Comparison of ENCODE assay signal across 11 mouse cellular contexts in genomic region chr7:18762885-18763284, GRCm38 (mm10). TPM values are rescaled to one million over a fixed set of nuclear protein-coding genes. Genes with fewer than 3 reads are reported as not detected.
DNase-seq lines count a peak whose midpoint lies in the region; ATAC-seq lines count a peak whose summit lies in the region.
"Not testable (repeated sequence)": the region's sequence is repeated elsewhere in the genome, so short reads cannot be mapped to it uniquely, and the experiment has no call there.
"Had no signal": no experiment of that assay in that cellular context is flagged by ENCODE, and none has a peak within 500 bp of the region (broad histone marks: within the 10 kb centered on the region; RNA-seq: fewer than 3 reads in every experiment).

No protein-coding gene starts in this region.

- not testable (repeated sequence) for H3K9me3 ChIP-seq in embryonic facial prominence, embryonic 11.5 days (replicated peaks; ENCODE audit: control insufficient read depth, low read length); embryonic facial prominence, embryonic 12.5 days; embryonic facial prominence, embryonic 13.5 days; embryonic facial prominence, embryonic 14.5 days (ENCODE audit: control insufficient read depth, low read length)

- H3K4me3 ChIP-seq in embryonic facial prominence, embryonic 11.5 days (ENCODE audit: low read depth, low read length); embryonic facial prominence, embryonic 12.5 days; embryonic facial prominence, embryonic 13.5 days; embryonic facial prominence, embryonic 14.5 days (ENCODE audit: low read depth, low read length): not testable (repeated sequence)

- not testable (repeated sequence) for H3K4me1 ChIP-seq in embryonic facial prominence, embryonic 11.5 days (ENCODE audit: control insufficient read depth, insufficient read depth, low read length); embryonic facial prominence, embryonic 12.5 days; embryonic facial prominence, embryonic 13.5 days; embryonic facial prominence, embryonic 14.5 days (ENCODE audit: control insufficient read depth, insufficient read depth, low read length)

- H3K36me3 ChIP-seq in embryonic facial prominence, embryonic 11.5 days (replicated peaks; ENCODE audit: control insufficient read depth, insufficient read depth, low read depth, low read length); embryonic facial prominence, embryonic 12.5 days; embryonic facial prominence, embryonic 13.5 days; embryonic facial prominence, embryonic 14.5 days (ENCODE audit: control insufficient read depth, insufficient read depth, low read length): not testable (repeated sequence)

- H3K9ac ChIP-seq in embryonic facial prominence, embryonic 11.5 days (replicated peaks; ENCODE audit: low read length); embryonic facial prominence, embryonic 12.5 days; embryonic facial prominence, embryonic 13.5 days; embryonic facial prominence, embryonic 14.5 days (ENCODE audit: low read depth, low read length): not testable (repeated sequence)

- not testable (repeated sequence) for H3K4me2 ChIP-seq in embryonic facial prominence, embryonic 11.5 days (ENCODE audit: low read depth, low read length); embryonic facial prominence, embryonic 12.5 days (replicated peaks); embryonic facial prominence, embryonic 13.5 days; embryonic facial prominence, embryonic 14.5 days (ENCODE audit: low read depth, low read length)

- no CpG with 5 or more reads among the region's 2 CpGs for WGBS in embryonic facial prominence, embryonic 11.5 days
- WGBS in embryonic facial prominence, embryonic 12.5 days = 0% methylated on average over 1 of the region's 2 CpGs
- 8% methylated on average over 1 of the region's 2 CpGs for WGBS in embryonic facial prominence, embryonic 13.5 days
- no CpG with 5 or more reads among the region's 2 CpGs for WGBS in embryonic facial prominence, embryonic 14.5 days

- ATAC-seq in embryonic facial prominence, embryonic 11.5 days (replicated peaks; ENCODE audit: insufficient number of reproducible peaks, low FRiP score, low TSS enrichment, low read depth) = 0 out of 2 replicates have a peak, but pooled peaks have one; percentile 72
- peak; percentile 56; the same call in 1 of the 2 replicates for ATAC-seq in embryonic facial prominence, embryonic 12.5 days (ENCODE audit: insufficient number of reproducible peaks, insufficient read depth, low FRiP score, low TSS enrichment)
- ATAC-seq in embryonic facial prominence, embryonic 13.5 days (ENCODE audit: insufficient number of reproducible peaks, insufficient read depth, low FRiP score, low TSS enrichment, low read depth) = peak; percentile 59; the same call in 1 of the 2 replicates
- ATAC-seq in embryonic facial prominence, embryonic 14.5 days (ENCODE audit: low read depth) = peak; percentile 91

- not testable (repeated sequence) for H3K27me3 ChIP-seq in embryonic facial prominence, embryonic 11.5 days (ENCODE audit: control insufficient read depth, insufficient read depth, low read length); embryonic facial prominence, embryonic 12.5 days; embryonic facial prominence, embryonic 13.5 days; embryonic facial prominence, embryonic 14.5 days (replicated peaks; ENCODE audit: control insufficient read depth, insufficient read depth, low read length)

- not testable (repeated sequence) for H3K27ac ChIP-seq in embryonic facial prominence, embryonic 11.5 days (replicated peaks; ENCODE audit: low read depth, low read length); embryonic facial prominence, embryonic 12.5 days; embryonic facial prominence, embryonic 13.5 days; embryonic facial prominence, embryonic 14.5 days (replicated peaks; ENCODE audit: low read depth, low read length)

- DNase-seq in embryonic facial prominence, embryonic 11.5 days (ENCODE audit: low spot score); embryonic facial prominence, embryonic 14.5 days (ENCODE audit: low spot score): not testable (repeated sequence)

RNA-seq across cellular contexts. Expression of gene Psg19, which starts 35.4 kb away (rescaled TPM):
- polyA plus RNA-seq in embryonic facial prominence, embryonic 11.5 days (2014; fragmentation: Nextera tagmentation; extraction: Ambion mirVana) = not detected in 2 replicates
- polyA plus RNA-seq in embryonic facial prominence, embryonic 12.5 days (2016; fragmentation: Nextera tagmentation; extraction: Ambion mirVana) = not detected in 2 replicates
- polyA plus RNA-seq in embryonic facial prominence, embryonic 13.5 days (2015; fragmentation: Nextera tagmentation; extraction: Ambion mirVana) = not detected in 2 replicates
- not detected in 2 replicates for polyA plus RNA-seq in embryonic facial prominence, embryonic 14.5 days (2014; fragmentation: Nextera tagmentation; extraction: Ambion mirVana)
- polyA plus RNA-seq: activated CD4-positive, CD25-positive, alpha-beta regulatory T cell, adult 4 months; adrenal gland, adult 2 months; C2C12; CD4-positive, CD25-positive, alpha-beta regulatory T cell, adult 4 months; G1E; Patski had no signal

RNA-seq across cellular contexts. Expression of gene Psg22, which starts 45.0 kb away (rescaled TPM):
- polyA plus RNA-seq in embryonic facial prominence, embryonic 11.5 days (2014; fragmentation: Nextera tagmentation; extraction: Ambion mirVana) = not detected in 2 replicates
- not detected in 2 replicates for polyA plus RNA-seq in embryonic facial prominence, embryonic 12.5 days (2016; fragmentation: Nextera tagmentation; extraction: Ambion mirVana)
- not detected in 2 replicates for polyA plus RNA-seq in embryonic facial prominence, embryonic 13.5 days (2015; fragmentation: Nextera tagmentation; extraction: Ambion mirVana)
- not detected in 2 replicates for polyA plus RNA-seq in embryonic facial prominence, embryonic 14.5 days (2014; fragmentation: Nextera tagmentation; extraction: Ambion mirVana)
- polyA plus RNA-seq: activated CD4-positive, CD25-positive, alpha-beta regulatory T cell, adult 4 months; adrenal gland, adult 2 months; brain, embryonic 14.5 days; C2C12; CD4-positive, CD25-positive, alpha-beta regulatory T cell, adult 4 months; G1E; Patski had no signal

RNA-seq across cellular contexts. Expression of gene Psg17, which starts 58.5 kb away (rescaled TPM):
- not detected in 2 replicates for polyA plus RNA-seq in embryonic facial prominence, embryonic 11.5 days (2014; fragmentation: Nextera tagmentation; extraction: Ambion mirVana)
- polyA plus RNA-seq in embryonic facial prominence, embryonic 12.5 days (2016; fragmentation: Nextera tagmentation; extraction: Ambion mirVana) = not detected in 2 replicates
- polyA plus RNA-seq in embryonic facial prominence, embryonic 13.5 days (2015; fragmentation: Nextera tagmentation; extraction: Ambion mirVana) = not detected in 2 replicates
- polyA plus RNA-seq in embryonic facial prominence, embryonic 14.5 days (2014; fragmentation: Nextera tagmentation; extraction: Ambion mirVana) = 0.10 TPM in 1 of 2 replicates, not detected in the other
- polyA plus RNA-seq: activated CD4-positive, CD25-positive, alpha-beta regulatory T cell, adult 4 months; adrenal gland, adult 2 months; C2C12; CD4-positive, CD25-positive, alpha-beta regulatory T cell, adult 4 months; G1E; Patski had no signal
